Mouse (Mus musculus) C2C12 (cell line): ENCODE results near the gene Fndc11.

ENCODE experiments used
- CEBPB ChIP-seq: IDR thresholded peaks from one replicate; pipeline ENCODE4 v1.6.1; 2011; ENCODE audit warnings: low read depth, mild to moderate bottlenecking, control low read depth, moderate library complexity
- CTCF ChIP-seq: IDR thresholded peaks from one replicate; pipeline ENCODE4 v1.5.1; 2011; ENCODE audit not compliant: control insufficient read depth, insufficient read depth, insufficient read length
- MAX ChIP-seq: IDR thresholded peaks from one replicate; pipeline ENCODE4 v1.6.1; 2011; ENCODE audit warnings: mild to moderate bottlenecking, control low read depth
- MYOD1 ChIP-seq: IDR thresholded peaks from one replicate; pipeline ENCODE4 v1.6.1; 2011; ENCODE audit warnings: low read depth; ENCODE audit not compliant: control insufficient read depth, insufficient read length
- USF1 ChIP-seq: IDR thresholded peaks from one replicate; pipeline ENCODE4 v1.6.1; 2011; ENCODE audit warnings: low read depth, mild to moderate bottlenecking, control low read depth, moderate library complexity

DNA sequence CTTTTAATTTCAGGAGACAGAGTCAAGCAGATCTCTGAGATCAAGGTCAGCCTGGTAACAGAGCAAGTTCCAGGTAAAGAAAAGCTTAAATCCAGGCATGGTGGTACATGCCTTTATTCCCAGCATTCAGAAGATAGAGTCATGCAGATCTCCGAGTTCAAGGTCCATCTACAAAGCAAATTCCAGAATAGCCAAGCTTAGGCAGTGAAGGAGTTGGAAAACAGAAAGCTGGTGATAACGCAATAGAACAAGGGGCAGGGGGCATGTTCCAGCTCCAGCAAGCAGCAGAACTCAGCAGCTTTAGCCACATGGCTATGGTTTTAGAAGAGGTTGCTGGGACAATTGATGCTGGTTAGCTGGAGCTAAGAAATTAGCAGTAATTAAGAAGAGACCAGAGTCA, 5.2 kb downstream of the Fndc11 start:
- TF ChIP-seq CTCF (no peak), MAX (no peak), USF1 (no peak), MYOD1 (no peak), CEBPB (no peak)
